Mouse (Mus musculus): ENCODE results near the gene Cdk15.

DNA sequence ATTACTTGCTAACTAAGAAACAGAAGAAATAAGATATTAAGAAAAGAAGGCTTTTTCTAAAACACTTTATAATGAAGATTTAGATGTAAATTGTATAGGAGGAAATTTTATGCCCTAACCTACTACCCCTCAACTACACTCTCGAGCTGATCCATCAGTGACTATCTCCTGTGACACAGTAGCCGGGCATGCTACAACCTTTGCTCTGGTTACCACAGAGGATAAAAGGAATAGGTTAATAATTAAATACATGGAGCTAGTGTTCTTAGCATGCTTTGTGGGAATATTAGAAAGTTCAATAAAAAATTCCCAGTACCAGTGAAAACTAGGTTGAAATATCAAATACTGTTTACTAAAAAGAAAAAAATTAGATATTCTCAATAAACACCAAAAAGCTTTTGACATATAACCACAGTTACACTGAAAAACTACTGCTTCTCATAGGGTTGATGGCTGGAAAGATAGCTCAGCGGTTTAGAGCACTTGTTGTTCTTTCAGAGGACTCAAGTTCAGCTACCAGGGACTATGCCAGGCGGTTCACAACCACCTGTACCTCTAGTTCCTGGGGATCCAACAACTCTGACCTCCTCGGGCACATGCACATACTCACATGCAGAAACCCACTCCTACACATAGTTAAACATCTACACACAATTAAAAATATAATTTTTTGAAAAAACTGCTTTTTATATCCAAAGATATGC lies 44.5 kb upstream of the Cdk15 start:
- TF ChIP-seq USF1 (IDR thresholded peaks at IDR 0.05; ENCODE audit: low read depth) (no peak), POLR2A (IDR thresholded peaks at IDR 0.05; ENCODE audit: insufficient read length, low read depth) (no peak), MYOD1 (IDR thresholded peaks at IDR 0.05; ENCODE audit: control insufficient read depth in 1 of 3, insufficient read length in 2 of 3, low read depth in 2 of 3) (no peak), POLR2AphosphoS2 (IDR thresholded peaks at IDR 0.05; ENCODE audit: insufficient read length, low read depth) (no peak), MAX (IDR thresholded peaks at IDR 0.05; ENCODE audit: low read depth) (no peak), CEBPB (IDR thresholded peaks at IDR 0.05; ENCODE audit: insufficient read depth, poor library complexity, severe bottlenecking) (no peak), MYOG (IDR thresholded peaks at IDR 0.05; ENCODE audit: control insufficient read depth in 1 of 3, insufficient read depth in 1 of 3, insufficient read length in 2 of 3, low read depth in 2 of 3) (no peak), E2F4 (IDR thresholded peaks at IDR 0.05; ENCODE audit: insufficient read depth) (no peak), TCF12 (IDR thresholded peaks at IDR 0.05; ENCODE audit: insufficient read depth, poor library complexity, severe bottlenecking) (no peak)
